Mouse (Mus musculus) brain, embryonic 14.5 days (tissue): ENCODE results near the gene Pip5kl1. TPM values are rescaled to one million over a fixed set of nuclear protein-coding genes. Genes with fewer than 3 reads are reported as not detected.

ENCODE experiments used
- DNase-seq: peaks from one replicate; pipeline ENCODE4 v3.0.0-alpha.2; 2011; ENCODE audit warnings: low read depth
- CTCF ChIP-seq: fragments of 200-500 bp; IDR thresholded peaks from 2 replicates; pipeline ENCODE4 v1.5.1; 2012; ENCODE audit warnings: inconsistent platforms, mild to moderate bottlenecking, moderate library complexity, borderline replicate concordance; ENCODE audit not compliant: insufficient read depth, insufficient read length; ENCODE audit errors: extremely low read depth
- POLR2A ChIP-seq: fragments of 200-500 bp; IDR thresholded peaks from 2 replicates; pipeline ENCODE4 v1.6.1; 2012; ENCODE audit warnings: mild to moderate bottlenecking, inconsistent platforms, borderline replicate concordance; ENCODE audit not compliant: poor library complexity, insufficient read depth, insufficient read length, severe bottlenecking; ENCODE audit errors: extremely low read depth
- polyA plus RNA-seq: library from polyadenylated mRNA; depleted of rRNA; stranded (reverse); fragments of >200 nt; gene quantifications from 2 replicates; pipeline ENCODE4 v1.2.3, GENCODE M21; 2012

Pip5kl1 gene
- polyA plus RNA-seq, 1 experiment = 13.2 TPM

DNA sequence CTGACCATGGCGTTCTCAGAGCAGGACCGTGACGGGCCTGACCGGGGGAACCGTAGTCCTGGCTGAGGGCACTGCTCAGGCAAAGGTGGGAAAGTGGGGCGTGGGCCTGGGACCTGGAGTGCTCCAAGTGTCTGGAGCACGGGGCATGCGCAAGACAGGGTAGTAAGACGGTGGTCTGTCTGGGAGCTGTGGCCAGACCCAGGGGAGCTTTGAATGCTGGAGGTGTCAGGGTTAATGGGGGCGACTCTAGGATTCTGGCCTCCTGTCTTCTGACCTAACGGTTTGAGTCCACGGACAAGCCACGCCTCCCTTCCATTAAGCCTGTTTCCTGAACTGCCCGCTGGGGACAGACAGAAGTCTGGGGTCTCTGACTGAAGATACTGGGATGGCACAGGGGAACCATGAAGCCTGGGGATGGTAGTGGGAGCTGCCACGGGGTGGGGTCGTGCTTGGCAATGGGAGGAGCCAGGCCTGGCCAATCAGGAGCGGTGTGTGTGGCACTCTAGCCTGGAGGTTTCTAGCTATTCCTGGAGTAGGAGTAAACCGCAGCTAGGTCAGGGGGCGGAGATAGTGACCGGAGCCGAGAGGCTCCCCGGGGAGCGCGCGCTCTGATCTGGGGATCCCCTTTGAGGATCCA lies 33.7 kb downstream of the Pip5kl1 start:
- TF ChIP-seq POLR2A (no peak), CTCF (no peak)
- DNase-seq = peak; percentile 45

- no peak for DNase-seq
- no peak for TF ChIP-seq CTCF
- no peak for TF ChIP-seq POLR2A
Measured at GRCm38 (mm10) chr2:32608778-32609435, 34.3 kb downstream of the Pip5kl1 start.

GRCm38 (mm10) chr2:32610610-32611229 lies 36.1 kb downstream of the Pip5kl1 start:
- peak; percentile 44; the same call in 1 of the 2 replicates for TF ChIP-seq CTCF
- TF ChIP-seq POLR2A = no peak
- peak; percentile 56 for DNase-seq

DNA sequence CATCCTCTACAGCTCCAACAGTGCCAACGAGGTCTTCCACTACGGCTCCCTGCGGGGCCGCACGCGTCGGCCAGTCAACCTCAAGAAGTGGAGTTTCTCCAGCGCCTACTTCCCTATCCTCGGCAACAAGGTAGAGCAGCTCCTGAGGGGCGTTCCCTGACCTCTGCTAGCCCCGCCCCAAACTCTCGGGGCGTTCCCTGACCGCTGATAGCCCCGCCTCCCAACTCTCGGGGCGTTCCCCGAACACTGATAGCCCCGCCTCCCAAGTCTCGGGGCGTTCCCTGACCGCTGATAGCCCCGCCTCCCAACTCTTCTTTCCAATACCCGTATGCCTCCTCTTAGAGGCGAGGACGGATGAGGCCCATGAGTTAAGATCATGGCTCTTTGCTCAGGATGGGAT lies 37.7 kb downstream of the Pip5kl1 start:
- TF ChIP-seq POLR2A = no peak
- no peak for TF ChIP-seq CTCF
- DNase-seq = no peak

GRCm38 (mm10) chr2:32617109-32617508 lies 42.5 kb downstream of the Pip5kl1 start:
- no peak for DNase-seq
- TF ChIP-seq POLR2A = no peak
- TF ChIP-seq CTCF = no peak

DNA sequence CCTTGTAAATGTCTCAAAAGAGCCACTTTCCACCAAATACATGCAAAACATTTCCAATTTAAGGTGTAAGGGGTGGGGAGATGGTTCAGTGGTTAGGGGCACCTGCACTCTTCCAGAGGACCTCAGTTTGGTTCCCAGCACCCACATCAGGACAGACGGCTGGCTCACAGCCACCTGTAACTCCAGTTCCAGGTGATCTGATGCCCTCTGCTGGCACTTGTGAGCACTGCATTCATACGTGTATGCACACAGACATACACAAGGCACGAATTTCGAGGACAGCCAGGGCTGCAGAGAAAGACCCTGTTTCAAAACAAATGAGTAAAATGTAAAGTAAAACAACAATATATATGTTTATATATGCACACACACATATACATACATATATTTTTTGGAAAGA lies 43.0 kb downstream of the Pip5kl1 start:
- TF ChIP-seq POLR2A = no peak
- TF ChIP-seq CTCF = peak; percentile 29; the same call in 1 of the 2 replicates
- DNase-seq = no peak

GRCm38 (mm10) chr2:32618051-32618450 lies 43.5 kb downstream of the Pip5kl1 start:
- peak; percentile 47 for DNase-seq
- TF ChIP-seq POLR2A (no peak), CTCF (no peak)

- TF ChIP-seq POLR2A (no peak), CTCF (no peak)
- DNase-seq = peak; percentile 67
Measured at GRCm38 (mm10) chr2:32620682-32621516, 46.3 kb downstream of the Pip5kl1 start.

GRCm38 (mm10) chr2:32621517-32621859 lies 46.9 kb downstream of the Pip5kl1 start, which contains the start of gene Ak1:
Gene Ak1 (plus strand): TSS chr2:32621758.
- DNase-seq = no peak
- no peak for TF ChIP-seq POLR2A
- TF ChIP-seq CTCF = no peak

GRCm38 (mm10) chr2:32624111-32624748 lies 49.6 kb downstream of the Pip5kl1 start:
- DNase-seq = no peak
- TF ChIP-seq CTCF = no peak
- no peak for TF ChIP-seq POLR2A
